Mouse (Mus musculus) hindbrain, embryonic 11.5 days (tissue): ENCODE data around the gene Dcbld1. TPM values are rescaled to one million over a fixed set of nuclear protein-coding genes. Genes with fewer than 3 reads are reported as not detected.

Experiments
- ATAC-seq: fragments of 200-750 bp; cut with Nextera tagmentation; 2 replicates; pipeline ENCODE4 v1.8.0; 2017; ENCODE audit warnings: mild to moderate bottlenecking, moderate TSS enrichment, moderate library complexity; ENCODE audit not compliant: low FRiP score
- DNase-seq: peaks from one replicate; pipeline ENCODE4 v3.0.0-alpha.2; 2015; ENCODE audit warnings: low spot score
- H3K27ac ChIP-seq: fragments of 300-500 bp; sonication (generic); 2 replicates; pipeline ENCODE4 v1.5.1; 2014; ENCODE audit warnings: mild to moderate bottlenecking, low read depth, low read length
- H3K27me3 ChIP-seq: fragments of 300-500 bp; sonication (generic); 2 replicates; pipeline ENCODE4 v1.6.1; 2014; ENCODE audit warnings: mild to moderate bottlenecking, low read length, moderate library complexity, mixed read lengths; ENCODE audit not compliant: control insufficient read depth, insufficient read depth
- H3K36me3 ChIP-seq: fragments of 300-500 bp; sonication (generic); 2 replicates; pipeline ENCODE4 v1.6.1; 2014; ENCODE audit warnings: mild to moderate bottlenecking, low read length, moderate library complexity, mixed read lengths; ENCODE audit not compliant: control insufficient read depth, insufficient read depth
- H3K4me1 ChIP-seq: fragments of 300-500 bp; sonication (generic); replicated peaks from 2 replicates; pipeline ENCODE4 v1.6.1; 2014; ENCODE audit warnings: low read length, mixed read lengths; ENCODE audit not compliant: control insufficient read depth, insufficient read depth
- H3K4me2 ChIP-seq: fragments of 300-500 bp; sonication (generic); replicated peaks from 2 replicates; pipeline ENCODE4 v1.6.1; 2014; ENCODE audit warnings: mild to moderate bottlenecking, low read depth, low read length
- H3K4me3 ChIP-seq: fragments of 300-500 bp; sonication (generic); 2 replicates; pipeline ENCODE4 v1.5.1; 2014; ENCODE audit warnings: low read depth, low read length
- H3K9ac ChIP-seq: fragments of 300-500 bp; sonication (generic); 2 replicates; pipeline ENCODE4 v1.6.1; 2014; ENCODE audit warnings: low read depth, low read length
- H3K9me3 ChIP-seq: fragments of 300-500 bp; sonication (generic); 2 replicates; pipeline ENCODE4 v1.6.1; 2016; ENCODE audit warnings: low read length; ENCODE audit not compliant: control insufficient read depth
- WGBS: fragments of 180-500 bp; shearing (Covaris S2); extraction: QIAGEN DNeasy Blood & Tissue Kit; methylation state at CpG from one replicate; pipeline ENCODE4 v1.1.7; 2014; 5-methylcytosine and 5-hydroxymethylcytosine counted together
- polyA plus RNA-seq: library from polyadenylated mRNA; unstranded; fragments of >200 nt; fragmentation: Nextera tagmentation; extraction: Ambion mirVana; gene quantifications from 2 replicates; pipeline ENCODE4 v1.2.1, GENCODE M21; 2014

Dcbld1 gene
- polyA plus RNA-seq, 1 experiment from 2014 or later: 18.8 TPM

- 90% methylated on average over 11 of the region's 11 CpGs for WGBS
- no peak for ATAC-seq
- no peaks in the 10 kb centered on the region for H3K9me3 ChIP-seq
- no peak overlapping the region for H3K4me2 ChIP-seq
- DNase-seq: no peak
- no peak overlapping the region for H3K27ac ChIP-seq
- H3K9ac ChIP-seq: no peak overlapping the region
- H3K36me3 ChIP-seq: no peaks in the 10 kb centered on the region
- no peaks in the 10 kb centered on the region for H3K27me3 ChIP-seq
- H3K4me3 ChIP-seq: no peak overlapping the region
- H3K4me1 ChIP-seq: no peaks in the 10 kb centered on the region
Measured at GRCm38 (mm10) chr10:52253426-52253825, 20.0 kb downstream of the Dcbld1 start.

- ATAC-seq: no peak
- Histone ChIP-seq H3K36me3 (no peaks in the 10 kb centered on the region), H3K4me2 (no peak overlapping the region), H3K9me3 (no peaks in the 10 kb centered on the region), H3K4me1 (no peaks in the 10 kb centered on the region), H3K9ac (no peak overlapping the region), H3K27me3 (no peaks in the 10 kb centered on the region), H3K27ac (no peak overlapping the region), H3K4me3 (no peak overlapping the region)
- 77% methylated on average over 2 of the region's 2 CpGs for whole genome bisulfite sequencing
- no peak for DNase-seq
Measured at GRCm38 (mm10) chr10:52257768-52258167, 24.3 kb downstream of the Dcbld1 start.

GRCm38 (mm10) chr10:52258180-52258948, 24.9 kb downstream of the Dcbld1 start:
- Histone ChIP-seq H3K27me3 (no peaks in the 10 kb centered on the region), H3K9ac (no peak overlapping the region), H3K4me2 (no peak overlapping the region), H3K4me3 (no peak overlapping the region), H3K4me1 (no peaks in the 10 kb centered on the region), H3K27ac (no peak overlapping the region), H3K36me3 (no peaks in the 10 kb centered on the region), H3K9me3 (no peaks in the 10 kb centered on the region)
- DNase-seq: no peak
- 65% methylated on average over 13 of the region's 13 CpGs for WGBS
- ATAC-seq: no peak

GRCm38 (mm10) chr10:52260209-52260608, 26.8 kb downstream of the Dcbld1 start:
- Histone ChIP-seq H3K36me3 (no peaks in the 10 kb centered on the region), H3K4me1 (no peaks in the 10 kb centered on the region), H3K4me3 (no peak overlapping the region), H3K27ac (no peak overlapping the region), H3K9me3 (no peaks in the 10 kb centered on the region), H3K4me2 (no peak overlapping the region), H3K27me3 (no peaks in the 10 kb centered on the region), H3K9ac (no peak overlapping the region)
- DNase-seq (no peak), ATAC-seq (no peak)
- 95% methylated on average over 4 of the region's 4 CpGs for WGBS

GRCm38 (mm10) chr10:52264162-52264561, 30.7 kb downstream of the Dcbld1 start:
- no peak for ATAC-seq

GRCm38 (mm10) chr10:52268879-52269278, 35.5 kb downstream of the Dcbld1 start:
- Histone ChIP-seq H3K9me3 (no peaks in the 10 kb centered on the region), H3K9ac (no peak overlapping the region), H3K4me2 (no peak overlapping the region), H3K4me3 (no peak overlapping the region), H3K4me1 (0 out of 2 replicates have a peak, but pooled peaks cover 3% of the 10 kb centered on the region), H3K36me3 (no peaks in the 10 kb centered on the region), H3K27ac (no peak overlapping the region), H3K27me3 (no peaks in the 10 kb centered on the region)
- 95% methylated on average over 5 of the region's 5 CpGs for WGBS
- DNase-seq: no peak
- ATAC-seq: no peak

More at GRCm38 (mm10) chr10:52264162-52264561, 30.7 kb downstream of the Dcbld1 start:
- H3K27ac ChIP-seq: no peak overlapping the region
- no peaks in the 10 kb centered on the region for H3K36me3 ChIP-seq
- no peak overlapping the region for H3K4me3 ChIP-seq
- H3K4me1 ChIP-seq: no peaks in the 10 kb centered on the region
- no peaks in the 10 kb centered on the region for H3K9me3 ChIP-seq
- H3K4me2 ChIP-seq: no peak overlapping the region
- 94% methylated on average over 5 of the region's 5 CpGs for WGBS
- no peak for DNase-seq
- no peak overlapping the region for H3K9ac ChIP-seq
- H3K27me3 ChIP-seq: no peaks in the 10 kb centered on the region

- no peak for ATAC-seq
Measured at GRCm38 (mm10) chr10:52271385-52271784, 38.0 kb downstream of the Dcbld1 start.

GRCm38 (mm10) chr10:52273012-52273411, 39.6 kb downstream of the Dcbld1 start:
- Histone ChIP-seq H3K27me3 (no peaks in the 10 kb centered on the region), H3K4me2 (no peak overlapping the region), H3K36me3 (no peaks in the 10 kb centered on the region), H3K9ac (no peak overlapping the region), H3K9me3 (no peaks in the 10 kb centered on the region), H3K4me1 (0 out of 2 replicates have a peak, but pooled peaks cover 3% of the 10 kb centered on the region), H3K27ac (no peak overlapping the region), H3K4me3 (no peak overlapping the region)
- no peak for DNase-seq
- ATAC-seq: 0 out of 2 replicates have a peak, but pooled peaks have one; percentile 31
- 62% methylated on average over 2 of the region's 2 CpGs for WGBS

More at GRCm38 (mm10) chr10:52271385-52271784, 38.0 kb downstream of the Dcbld1 start:
- 0 out of 2 replicates have a peak, but pooled peaks cover 3% of the 10 kb centered on the region for H3K4me1 ChIP-seq
- no peak overlapping the region for H3K9ac ChIP-seq
- 92% methylated on average over 5 of the region's 5 CpGs for WGBS
- no peaks in the 10 kb centered on the region for H3K27me3 ChIP-seq
- H3K4me3 ChIP-seq: no peak overlapping the region
- no peaks in the 10 kb centered on the region for H3K9me3 ChIP-seq
- no peaks in the 10 kb centered on the region for H3K36me3 ChIP-seq
- H3K4me2 ChIP-seq: no peak overlapping the region
- no peak overlapping the region for H3K27ac ChIP-seq
- DNase-seq: no peak
